Mouse (Mus musculus) liver, embryonic 14.5 days (tissue): ENCODE measurements around the gene Tmem127. TPM values are rescaled to one million over a fixed set of nuclear protein-coding genes. Genes with fewer than 3 reads are reported as not detected.

Experiments used
- ATAC-seq: fragments of 200-750 bp; cut with Nextera tagmentation; 2 replicates; pipeline ENCODE4 v1.8.0; 2017; ENCODE audit warnings: moderate number of reproducible peaks, mild to moderate bottlenecking, moderate library complexity; ENCODE audit not compliant: insufficient read depth
- DNase-seq, 3 experiments: peaks; one replicate each; pipeline ENCODE4 v3.0.0-alpha.2; 2012 to 2013; ENCODE audit warnings: low read depth in 3 of 3, low spot score in 3 of 3
- H3K27ac ChIP-seq: fragments of 300-500 bp; sonication (generic); 2 replicates; pipeline ENCODE4 v1.5.1; 2014; ENCODE audit warnings: moderate library complexity, mild to moderate bottlenecking, control low read depth, inconsistent platforms
- H3K27me3 ChIP-seq: fragments of 300-500 bp; sonication (generic); 2 replicates; pipeline ENCODE4 v1.6.1; 2014; ENCODE audit warnings: mild to moderate bottlenecking, low read length, moderate library complexity; ENCODE audit not compliant: control insufficient read depth, insufficient read depth
- H3K36me3 ChIP-seq: fragments of 300-500 bp; sonication (generic); replicated peaks from 2 replicates; pipeline ENCODE4 v1.6.1; 2014; ENCODE audit warnings: low read depth; ENCODE audit not compliant: control insufficient read depth, insufficient read depth
- H3K4me1 ChIP-seq, 2 experiments: fragments of 200-500 bp in 1 of 2; fragments of 300-500 bp in 1 of 2; sonication (generic) in 1 of 2; replicated peaks; 2 replicates each; pipeline ENCODE4 v1.6.1; 2012 to 2014; ENCODE audit warnings: antibody characterized with exemption in 1 of 2, inconsistent platforms in 1 of 2, low read length in 1 of 2; ENCODE audit not compliant: control insufficient read depth in 2 of 2, insufficient read depth in 2 of 2
- H3K4me2 ChIP-seq: fragments of 300-500 bp; sonication (generic); 2 replicates; pipeline ENCODE4 v1.6.1; 2014; ENCODE audit warnings: low read depth, mild to moderate bottlenecking, control low read depth, moderate library complexity
- H3K4me3 ChIP-seq, 2 experiments: fragments of 200-500 bp in 1 of 2; fragments of 300-500 bp in 1 of 2; sonication (generic) in 1 of 2; 2 replicates each; pipeline ENCODE4 v1.5.1; 2012 to 2014; ENCODE audit warnings: low read depth in 2 of 2, low read length in 2 of 2, mild to moderate bottlenecking in 2 of 2, control low read depth in 1 of 2, inconsistent platforms in 1 of 2, moderate library complexity in 1 of 2; ENCODE audit not compliant: insufficient read depth in 1 of 2
- H3K9ac ChIP-seq: fragments of 300-500 bp; sonication (generic); replicated peaks from 2 replicates; pipeline ENCODE4 v1.6.1; 2014; ENCODE audit warnings: mild to moderate bottlenecking, control low read depth, moderate library complexity
- H3K9me3 ChIP-seq: fragments of 300-500 bp; sonication (generic); 2 replicates; pipeline ENCODE4 v1.6.1; 2016; ENCODE audit warnings: low read length, mixed read lengths; ENCODE audit not compliant: control insufficient read depth
- CTCF ChIP-seq: IDR thresholded peaks from 2 replicates; pipeline ENCODE4 v1.5.1; 2016; ENCODE audit warnings: antibody characterized with exemption, low read depth, control low read depth
- EP300 ChIP-seq: IDR thresholded peaks from 2 replicates; pipeline ENCODE4 v1.6.1; 2016; ENCODE audit warnings: antibody characterized with exemption, low read depth
- WGBS: fragments of 180-500 bp; shearing (Covaris S2); extraction: QIAGEN DNeasy Blood & Tissue Kit; methylation state at CpG from one replicate; pipeline ENCODE4 v1.1.7; 2014; ENCODE audit not compliant: insufficient replicate concordance; 5-methylcytosine and 5-hydroxymethylcytosine counted together
- polyA plus RNA-seq, 2 experiments: library from polyadenylated mRNA; depleted of rRNA in 1 of 2; stranded (reverse) in 1 of 2; unstranded in 1 of 2; fragments of >200 nt; fragmentation: Nextera tagmentation in 1 of 2; extraction: Ambion mirVana in 1 of 2; gene quantifications; 2 replicates each; pipeline versions ENCODE4 v1.2.1 to v1.2.3; 2012 to 2014

The Tmem127 gene
- polyA plus RNA-seq, 2 experiments = 7.4 to 8.4 TPM

- WGBS = 88% methylated on average over 3 of the region's 3 CpGs
These were observed 25.1 kb downstream of the Tmem127 start for GRCm38 (mm10) chr2:127272806-127273205.

GRCm38 (mm10) chr2:127274590-127274989 is 26.9 kb downstream of the Tmem127 start:
- ATAC-seq = no peak
- Histone ChIP-seq H3K27ac (no peak overlapping the region), H3K4me1 (peaks cover 11 to 12% of the 10 kb centered on the region in 2 experiments), H3K9me3 (no peaks in the 10 kb centered on the region), H3K9ac (no peak overlapping the region), H3K4me2 (no peak overlapping the region), H3K27me3 (no peaks in the 10 kb centered on the region), H3K36me3 (no peaks in the 10 kb centered on the region; the same call in 1 of the 2 replicates), H3K4me3 (no peak overlapping the region)
- DNase-seq = no peak
- TF ChIP-seq EP300 = no peak
- no peak for TF ChIP-seq CTCF
- WGBS = 85% methylated on average over 2 of the region's 2 CpGs

More at GRCm38 (mm10) chr2:127272806-127273205, 25.1 kb downstream of the Tmem127 start:
- TF ChIP-seq CTCF (no peak), EP300 (no peak)
- H3K4me3 ChIP-seq = no peak overlapping the region
- ATAC-seq (no peak), DNase-seq (no peak)
- H3K9me3 ChIP-seq = no peaks in the 10 kb centered on the region
- no peaks in the 10 kb centered on the region for H3K27me3 ChIP-seq
- H3K36me3 ChIP-seq = no peaks in the 10 kb centered on the region; the same call in 1 of the 2 replicates
- peak overlapping the region; percentile 29 for H3K4me2 ChIP-seq
- no peak overlapping the region for H3K27ac ChIP-seq
- no peak overlapping the region for H3K9ac ChIP-seq
- H3K4me1 ChIP-seq = peaks cover 11 to 12% of the 10 kb centered on the region in 2 experiments

- 73% methylated on average over 5 of the region's 5 CpGs for WGBS
- DNase-seq (no peak), ATAC-seq (no peak)
- no peak overlapping the region for H3K4me2 ChIP-seq
- H3K9me3 ChIP-seq = no peaks in the 10 kb centered on the region
- peaks cover 11 to 12% of the 10 kb centered on the region in 2 experiments for H3K4me1 ChIP-seq
- H3K27ac ChIP-seq = no peak overlapping the region
- no peak overlapping the region for H3K9ac ChIP-seq
- H3K27me3 ChIP-seq = no peaks in the 10 kb centered on the region
- H3K36me3 ChIP-seq = no peaks in the 10 kb centered on the region; the same call in 1 of the 2 replicates
- TF ChIP-seq CTCF (no peak), EP300 (no peak)
- H3K4me3 ChIP-seq = no peak overlapping the region
These were observed 28.0 kb downstream of the Tmem127 start for GRCm38 (mm10) chr2:127275551-127276320.

- Histone ChIP-seq H3K36me3 (no peaks in the 10 kb centered on the region; the same call in 1 of the 2 replicates), H3K27me3 (no peaks in the 10 kb centered on the region), H3K9me3 (no peaks in the 10 kb centered on the region), H3K9ac (no peak overlapping the region), H3K4me2 (no peak overlapping the region), H3K4me1 (peaks cover 4% of the 10 kb centered on the region in 2 experiments; a peak in 3 of 4 replicates), H3K27ac (no peak overlapping the region), H3K4me3 (no peak overlapping the region)
- ATAC-seq (no peak), DNase-seq (no peak)
- no peak for TF ChIP-seq EP300
These were observed 30.5 kb downstream of the Tmem127 start for GRCm38 (mm10) chr2:127278162-127278561.

- H3K4me1 ChIP-seq = no peaks in the 10 kb centered on the region
- ATAC-seq (no peak), DNase-seq (no peak)
- no peak overlapping the region for H3K27ac ChIP-seq
- H3K36me3 ChIP-seq = peaks cover 56% of the 10 kb centered on the region
- no peak overlapping the region for H3K9ac ChIP-seq
- no peaks in the 10 kb centered on the region for H3K9me3 ChIP-seq
- no peak overlapping the region for H3K4me2 ChIP-seq
- TF ChIP-seq CTCF (no peak), EP300 (no peak)
- 80% methylated on average over 4 of the region's 4 CpGs for WGBS
- H3K27me3 ChIP-seq = no peaks in the 10 kb centered on the region
- no peak overlapping the region for H3K4me3 ChIP-seq
These were observed 44.5 kb downstream of the Tmem127 start for GRCm38 (mm10) chr2:127292250-127292649.
